19 mouse cellular contexts compared by ENCODE assay signal in the genomic region with DNA sequence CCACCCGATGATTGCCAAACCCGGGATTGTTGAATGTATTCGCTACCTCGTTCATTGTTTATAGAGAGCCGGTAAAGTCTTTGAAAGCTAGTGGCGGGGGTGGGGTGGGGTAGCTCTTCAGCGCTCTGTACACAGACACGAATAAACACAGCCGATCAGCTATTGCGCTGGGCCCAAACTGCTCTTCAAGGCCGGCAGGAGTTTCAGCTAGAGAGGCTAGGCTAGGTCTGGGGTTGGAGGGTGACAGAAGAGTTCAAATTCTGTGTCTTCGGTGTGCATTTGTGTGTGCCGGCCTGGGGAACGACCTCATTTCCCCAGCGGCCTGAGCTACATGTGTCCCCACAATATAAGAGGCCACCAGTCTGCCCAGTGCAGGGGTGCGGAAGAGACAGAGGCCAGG. TPM values are rescaled to one million over a fixed set of nuclear protein-coding genes. Genes with fewer than 3 reads are reported as not detected.
A peak's percentile ranks its signal among the peaks of the same experiment; 100 is the strongest.
DNase-seq lines count a peak whose midpoint lies in the region; ATAC-seq and TF ChIP-seq lines count a peak whose summit lies in the region.
"Had no signal": no experiment of that assay in that cellular context is flagged by ENCODE, and none has a peak within 500 bp of the region (broad histone marks: within the 10 kb centered on the region; RNA-seq: fewer than 3 reads in every experiment).

No protein-coding gene starts in this region.

- WGBS in heart, embryonic 11.5 days (ENCODE audit: insufficient replicate concordance): 3% methylated on average over 16 of the region's 16 CpGs
- WGBS in midbrain, embryonic 14.5 days: 1% methylated on average over 16 of the region's 16 CpGs
- under 1% methylated on average over 16 of the region's 16 CpGs for WGBS in midbrain, embryonic 13.5 days
- WGBS in liver, embryonic 11.5 days: 7% methylated on average over 16 of the region's 16 CpGs
- WGBS in kidney, embryonic 16.5 days: 2% methylated on average over 16 of the region's 16 CpGs

- H3K9me3 ChIP-seq in heart, embryonic 11.5 days (replicated peaks; ENCODE audit: control insufficient read depth, low read length): no peaks in the 10 kb centered on the region
- H3K9me3 ChIP-seq in midbrain, embryonic 14.5 days (ENCODE audit: control insufficient read depth, low read length): no peaks in the 10 kb centered on the region
- H3K9me3 ChIP-seq in midbrain, embryonic 13.5 days: no peaks in the 10 kb centered on the region
- no peaks in the 10 kb centered on the region for H3K9me3 ChIP-seq in liver, embryonic 11.5 days (ENCODE audit: control insufficient read depth, low read length)
- no peaks in the 10 kb centered on the region for H3K9me3 ChIP-seq in kidney, embryonic 16.5 days (ENCODE audit: low read length)
- H3K9me3 ChIP-seq: embryonic facial prominence, embryonic 12.5 days; midbrain, embryonic 12.5 days; neural tube, embryonic 15.5 days; stomach, embryonic 15.5 days had no signal

- H3K9ac ChIP-seq in heart, embryonic 11.5 days (ENCODE audit: low read depth, low read length): peak overlapping the region; percentile 98
- H3K9ac ChIP-seq in midbrain, embryonic 14.5 days (replicated peaks; ENCODE audit: low read length): no peak overlapping the region
- no peak overlapping the region for H3K9ac ChIP-seq in midbrain, embryonic 13.5 days (replicated peaks)
- no peak overlapping the region for H3K9ac ChIP-seq in liver, embryonic 11.5 days (ENCODE audit: low read depth, low read length)
- no peak overlapping the region for H3K9ac ChIP-seq in kidney, embryonic 16.5 days (replicated peaks; ENCODE audit: low read length)
- H3K9ac ChIP-seq: embryonic facial prominence, embryonic 12.5 days; hindbrain, embryonic 14.5 days; midbrain, embryonic 12.5 days; neural tube, embryonic 15.5 days; stomach, embryonic 15.5 days had no signal

- peak overlapping the region; percentile 76 for H3K4me3 ChIP-seq in heart, embryonic 11.5 days (ENCODE audit: low read depth, low read length)
- H3K4me3 ChIP-seq in midbrain, embryonic 14.5 days (replicated peaks; ENCODE audit: low read depth, low read length): no peak overlapping the region
- no peak overlapping the region for H3K4me3 ChIP-seq in midbrain, embryonic 13.5 days (replicated peaks)
- H3K4me3 ChIP-seq in embryonic fibroblast, embryonic 13.5 days (ENCODE audit: insufficient read depth, low read length): peak overlapping the region; percentile 7; the same call in 1 of the 2 replicates
- no peak overlapping the region for H3K4me3 ChIP-seq in liver, embryonic 11.5 days (ENCODE audit: low read depth, low read length)
- no peak overlapping the region for H3K4me3 ChIP-seq in kidney, embryonic 16.5 days (ENCODE audit: low read length)
- H3K4me3 ChIP-seq: midbrain, embryonic 12.5 days; neural tube, embryonic 15.5 days; stomach, embryonic 15.5 days had no signal

- peak overlapping the region; percentile 97 for H3K27ac ChIP-seq in heart, embryonic 11.5 days (ENCODE audit: low read depth, low read length)
- H3K27ac ChIP-seq in midbrain, embryonic 14.5 days (replicated peaks; ENCODE audit: low read depth, low read length): no peak overlapping the region
- H3K27ac ChIP-seq in midbrain, embryonic 13.5 days: no peak overlapping the region
- H3K27ac ChIP-seq in embryonic fibroblast, embryonic 13.5 days (ENCODE audit: insufficient read depth, low read length): peak overlapping the region; percentile 20; the same call in 1 of the 2 replicates
- H3K27ac ChIP-seq in liver, embryonic 11.5 days (ENCODE audit: low read depth, low read length): no peak overlapping the region
- no peak overlapping the region for H3K27ac ChIP-seq in kidney, embryonic 16.5 days (ENCODE audit: low read length)
- H3K27ac ChIP-seq: embryonic facial prominence, embryonic 12.5 days; hindbrain, embryonic 14.5 days; midbrain, embryonic 12.5 days; neural tube, embryonic 15.5 days; stomach, embryonic 15.5 days had no signal

- no peak for ATAC-seq in heart, embryonic 11.5 days (replicated peaks; ENCODE audit: insufficient number of reproducible peaks, low FRiP score, low TSS enrichment)
- no peak for ATAC-seq in midbrain, embryonic 14.5 days (ENCODE audit: low FRiP score, low TSS enrichment)
- no peak for ATAC-seq in midbrain, embryonic 13.5 days
- ATAC-seq in liver, embryonic 11.5 days (replicated peaks; ENCODE audit: low FRiP score): no peak
- ATAC-seq in kidney, embryonic 16.5 days (ENCODE audit: low FRiP score, low TSS enrichment): no peak
- ATAC-seq: forebrain, embryonic 14.5 days had no signal

- no peaks in the 10 kb centered on the region for H3K36me3 ChIP-seq in heart, embryonic 11.5 days (ENCODE audit: control insufficient read depth, insufficient read depth, low read length)
- no peaks in the 10 kb centered on the region for H3K36me3 ChIP-seq in midbrain, embryonic 14.5 days (ENCODE audit: control insufficient read depth, insufficient read depth, low read length)
- no peaks in the 10 kb centered on the region for H3K36me3 ChIP-seq in midbrain, embryonic 13.5 days
- no peaks in the 10 kb centered on the region for H3K36me3 ChIP-seq in liver, embryonic 11.5 days (ENCODE audit: control insufficient read depth, insufficient read depth, low read length)
- H3K36me3 ChIP-seq in kidney, embryonic 16.5 days (ENCODE audit: insufficient read depth, low read length): no peaks in the 10 kb centered on the region
- H3K36me3 ChIP-seq: embryonic facial prominence, embryonic 12.5 days; midbrain, embryonic 12.5 days; neural tube, embryonic 15.5 days; stomach, embryonic 15.5 days had no signal

- peak overlapping the region; percentile 88 for H3K4me2 ChIP-seq in heart, embryonic 11.5 days
- H3K4me2 ChIP-seq in midbrain, embryonic 14.5 days (ENCODE audit: low read length): no peak overlapping the region
- no peak overlapping the region for H3K4me2 ChIP-seq in midbrain, embryonic 13.5 days (replicated peaks)
- H3K4me2 ChIP-seq in liver, embryonic 11.5 days: peak overlapping the region; percentile 43
- no peak overlapping the region for H3K4me2 ChIP-seq in kidney, embryonic 16.5 days (replicated peaks; ENCODE audit: low read depth, low read length)
- H3K4me2 ChIP-seq: embryonic facial prominence, embryonic 12.5 days; hindbrain, embryonic 14.5 days; midbrain, embryonic 12.5 days; neural tube, embryonic 15.5 days; stomach, embryonic 15.5 days had no signal

- TF ChIP-seq CTCF in embryonic fibroblast, embryonic 13.5 days (IDR thresholded peaks at IDR 0.05; ENCODE audit: borderline replicate concordance, insufficient read depth, low read length): no peak

- no peak for TF ChIP-seq POLR2A in embryonic fibroblast, embryonic 13.5 days (IDR thresholded peaks at IDR 0.05; ENCODE audit: low read depth, low read length)

- H3K27me3 ChIP-seq in heart, embryonic 11.5 days (ENCODE audit: control insufficient read depth, insufficient read depth, low read length): peaks cover 13% of the 10 kb centered on the region
- peaks cover 98% of the 10 kb centered on the region for H3K27me3 ChIP-seq in midbrain, embryonic 14.5 days (ENCODE audit: control insufficient read depth, insufficient read depth, low read length)
- peaks cover 99% of the 10 kb centered on the region for H3K27me3 ChIP-seq in midbrain, embryonic 13.5 days
- peaks cover 98% of the 10 kb centered on the region for H3K27me3 ChIP-seq in liver, embryonic 11.5 days (replicated peaks; ENCODE audit: control insufficient read depth, insufficient read depth, low read length)
- H3K27me3 ChIP-seq in kidney, embryonic 16.5 days (ENCODE audit: insufficient read depth, low read length): peaks cover 98% of the 10 kb centered on the region

- DNase-seq in heart, postnatal 14 days: no peak
- peak; percentile 13 for DNase-seq in midbrain, embryonic 14.5 days
- no peak for DNase-seq in liver, embryonic 11.5 days (ENCODE audit: low spot score)
- no peak for DNase-seq in left cerebral cortex, adult 11 months (ENCODE audit: low spot score)
- DNase-seq: adrenal gland, postnatal 14 days; gastrocnemius, postnatal 25 days; kidney, adult 9 months; left cerebral cortex, postnatal 4 days had no signal

- intact Hi-C loops in heart, postnatal 14 days (cut with DNase I): loop anchor here (5.0 kb wide), 1 partner anchor 37 kb away; no protein-coding TSS in a partner anchor

- peaks cover 35% of the 10 kb centered on the region for H3K4me1 ChIP-seq in heart, embryonic 11.5 days (ENCODE audit: control insufficient read depth, insufficient read depth, low read length)
- no peaks in the 10 kb centered on the region for H3K4me1 ChIP-seq in midbrain, embryonic 14.5 days (ENCODE audit: control insufficient read depth, insufficient read depth, low read length)
- H3K4me1 ChIP-seq in midbrain, embryonic 13.5 days (replicated peaks): 0 out of 2 replicates have a peak, but pooled peaks cover 9% of the 10 kb centered on the region
- no peaks in the 10 kb centered on the region for H3K4me1 ChIP-seq in embryonic fibroblast, embryonic 13.5 days (ENCODE audit: control insufficient read depth, insufficient read depth, low read length)
- no peaks in the 10 kb centered on the region for H3K4me1 ChIP-seq in liver, embryonic 11.5 days (replicated peaks; ENCODE audit: control insufficient read depth, insufficient read depth, low read length)
- H3K4me1 ChIP-seq in kidney, embryonic 16.5 days (ENCODE audit: insufficient read depth, low read length): no peaks in the 10 kb centered on the region; the same call in 1 of the 2 replicates

RNA-seq across cellular contexts. Expression of gene Tbx5, which starts 6.7 kb away (rescaled TPM):
- 40.1 and 41.1 TPM in 2 replicates for polyA plus RNA-seq in heart, embryonic 11.5 days (2014; fragmentation: Nextera tagmentation; extraction: Ambion mirVana)
- 10 to 100 TPM; 18.9 to 36.8 TPM for total RNA-seq in heart, postnatal 14 days (2021)
- polyA plus RNA-seq in midbrain, embryonic 14.5 days (2014; fragmentation: Nextera tagmentation; extraction: Ambion mirVana): 0.11 TPM in 1 of 2 replicates, not detected in the other
- polyA plus RNA-seq in midbrain, embryonic 13.5 days (2015; fragmentation: Nextera tagmentation; extraction: Ambion mirVana): not detected in 2 replicates
- polyA plus RNA-seq in embryonic fibroblast, embryonic 13.5 days (2011; ENCODE audit: insufficient read length, low read depth, missing spikeins): 5.5 and 9.3 TPM in 2 replicates
- 3.6 and 5.7 TPM in 2 replicates for polyA plus RNA-seq in liver, embryonic 11.5 days (2014; fragmentation: Nextera tagmentation; extraction: Ambion mirVana)
- 0.14 and 0.74 TPM in 2 replicates for polyA plus RNA-seq in kidney, embryonic 16.5 days (2015; fragmentation: Nextera tagmentation; extraction: Ambion mirVana)
- total RNA-seq: layer of hippocampus, adult 8-10 months; left cerebral cortex, postnatal 4 days had no signal

Comparison
In these comparisons a context has a peak if more than half of its experiments do, and no peak if none do; other contexts are left out.
1. H3K27ac ChIP-seq: peak in heart, embryonic 11.5 days (single experiment) and embryonic fibroblast, embryonic 13.5 days (single experiment); none in midbrain, embryonic 14.5 days (single experiment), midbrain, embryonic 13.5 days (single experiment), liver, embryonic 11.5 days (single experiment) and kidney, embryonic 16.5 days (single experiment).
2. H3K4me2 ChIP-seq: peak in heart, embryonic 11.5 days (single experiment) and liver, embryonic 11.5 days (single experiment); none in midbrain, embryonic 14.5 days (single experiment), midbrain, embryonic 13.5 days (single experiment) and kidney, embryonic 16.5 days (single experiment).
3. H3K4me3 ChIP-seq: peak in heart, embryonic 11.5 days (single experiment) and embryonic fibroblast, embryonic 13.5 days (single experiment); none in midbrain, embryonic 14.5 days (single experiment), midbrain, embryonic 13.5 days (single experiment), liver, embryonic 11.5 days (single experiment) and kidney, embryonic 16.5 days (single experiment).